Mouse (Mus musculus): Measurements from ENCODE around the gene Dnajc30. TPM values are rescaled to one million over a fixed set of nuclear protein-coding genes. Genes with fewer than 3 reads are reported as not detected.
"Not testable (repeated sequence)": the region's sequence is repeated elsewhere in the genome, so short reads cannot be mapped to it uniquely, and the experiment has no call there.

Dnajc30 gene
- polyA plus RNA-seq, 1 experiment = 5.9 TPM

- Histone ChIP-seq H3K9me3 (ENCODE audit: control insufficient read depth, low read length) (no peaks in the 10 kb centered on the region), H3K36me3 (ENCODE audit: control insufficient read depth) (peaks cover 17% of the 10 kb centered on the region)
Measured at GRCm38 (mm10) chr5:135048539-135048938, 15.5 kb upstream of the Dnajc30 start.

DNA sequence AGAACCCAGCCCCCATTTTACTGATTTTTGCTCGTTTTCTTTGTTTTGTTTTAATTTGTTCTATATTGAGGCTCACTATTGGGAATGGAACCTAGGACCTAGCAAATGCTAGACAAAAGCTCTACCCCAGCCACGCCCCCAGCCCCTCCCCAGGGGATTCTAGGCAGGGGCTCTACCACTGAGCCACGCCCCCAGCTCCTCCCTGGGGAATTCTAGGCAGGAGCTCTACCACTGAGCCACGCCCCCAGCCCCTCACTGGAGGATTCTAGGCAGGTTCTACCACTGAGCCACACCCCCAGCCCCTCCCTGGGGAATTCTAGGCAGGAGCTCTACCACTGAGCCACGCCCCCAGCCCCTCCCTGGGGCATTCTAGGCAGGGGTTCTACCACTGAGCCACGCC, 14.7 kb upstream of the Dnajc30 start:
- H3K4me3 ChIP-seq (replicated peaks); H3K4me1 ChIP-seq (ENCODE audit: control insufficient read depth); H3K27me3 ChIP-seq (ENCODE audit: control insufficient read depth); H3K9me3 ChIP-seq (ENCODE audit: control insufficient read depth, low read length): not testable (repeated sequence)
- H3K36me3 ChIP-seq (ENCODE audit: control insufficient read depth) = peaks cover 24% of the 10 kb centered on the region

More at GRCm38 (mm10) chr5:135048539-135048938, 15.5 kb upstream of the Dnajc30 start:
- Histone ChIP-seq H3K27me3 (ENCODE audit: control insufficient read depth) (no peaks in the 10 kb centered on the region), H3K4me1 (ENCODE audit: control insufficient read depth) (peaks cover 3% of the 10 kb centered on the region; the same call in 1 of the 2 replicates), H3K4me3 (replicated peaks) (no peak overlapping the region)
- TF ChIP-seq GATA1 (IDR thresholded peaks at IDR 0.05; ENCODE audit: low read length) = no peak
- no peak for TF ChIP-seq TAL1 (IDR thresholded peaks at IDR 0.05; ENCODE audit: low read length)

DNA sequence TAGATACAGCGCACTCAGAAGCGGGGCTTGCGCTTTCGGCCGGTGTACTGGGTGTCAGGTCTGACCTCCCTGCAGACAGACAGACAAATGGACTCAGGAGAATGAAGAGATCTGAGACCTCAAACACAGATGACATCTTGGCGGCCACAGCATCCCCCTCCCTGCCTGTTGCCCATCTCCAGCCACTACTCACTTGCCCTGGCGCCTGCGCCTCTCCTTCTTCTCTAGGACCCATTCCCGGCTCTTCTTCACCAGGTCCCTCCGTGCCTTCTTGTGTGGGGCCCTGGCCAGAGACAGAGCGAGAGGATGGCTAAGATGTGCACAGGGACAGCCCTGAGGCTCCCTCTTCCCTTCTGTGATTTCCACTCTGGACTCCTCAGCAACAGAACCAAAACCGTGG, 10.6 kb upstream of the Dnajc30 start:
- Histone ChIP-seq H3K27me3 (ENCODE audit: control insufficient read depth) (no peaks in the 10 kb centered on the region), H3K9me3 (ENCODE audit: control insufficient read depth, low read length) (no peaks in the 10 kb centered on the region), H3K4me1 (ENCODE audit: control insufficient read depth) (peaks cover 3% of the 10 kb centered on the region; the same call in 1 of the 2 replicates), H3K36me3 (ENCODE audit: control insufficient read depth) (peaks cover 60% of the 10 kb centered on the region), H3K4me3 (replicated peaks) (no peak overlapping the region)
- no peak for TF ChIP-seq GATA1 (IDR thresholded peaks at IDR 0.05; ENCODE audit: low read length)
- TF ChIP-seq TAL1 (IDR thresholded peaks at IDR 0.05; ENCODE audit: low read length) = no peak

DNA sequence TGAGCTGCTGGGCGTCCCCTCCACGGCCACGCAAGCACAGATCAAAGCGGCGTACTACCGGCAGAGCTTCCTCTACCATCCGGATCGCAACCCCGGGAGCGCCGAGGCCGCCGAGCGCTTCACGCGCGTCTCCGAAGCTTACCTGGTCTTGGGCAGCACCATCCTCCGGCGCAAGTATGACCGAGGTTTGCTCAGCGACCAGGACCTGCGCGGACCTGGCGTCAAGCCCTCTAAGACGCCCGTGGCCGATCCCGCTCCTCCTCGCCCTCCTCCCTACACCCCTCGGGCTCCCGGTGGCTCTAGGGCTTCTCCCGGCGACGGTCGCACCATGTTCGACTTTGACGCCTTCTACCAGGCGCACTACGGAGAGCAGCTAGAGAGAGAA, 372 bp downstream of the Dnajc30 start:
- H3K27me3 ChIP-seq (ENCODE audit: control insufficient read depth) = no peaks in the 10 kb centered on the region
- H3K4me1 ChIP-seq (ENCODE audit: control insufficient read depth) = peaks cover 37% of the 10 kb centered on the region
- H3K4me3 ChIP-seq (replicated peaks) = peak overlapping the region; percentile 80
- peaks cover 53% of the 10 kb centered on the region for H3K36me3 ChIP-seq (ENCODE audit: control insufficient read depth)
- no peaks in the 10 kb centered on the region for H3K9me3 ChIP-seq (ENCODE audit: control insufficient read depth, low read length)
- TF ChIP-seq TAL1 (IDR thresholded peaks at IDR 0.05; ENCODE audit: low read length) = no peak
- TF ChIP-seq GATA1 (IDR thresholded peaks at IDR 0.05; ENCODE audit: low read length) = no peak

- not testable (repeated sequence) for H3K9me3 ChIP-seq (ENCODE audit: control insufficient read depth, low read length); H3K27me3 ChIP-seq (ENCODE audit: control insufficient read depth)
- Histone ChIP-seq H3K36me3 (ENCODE audit: control insufficient read depth) (peaks cover 47% of the 10 kb centered on the region), H3K4me1 (ENCODE audit: control insufficient read depth) (peaks cover 38% of the 10 kb centered on the region), H3K4me3 (replicated peaks) (peak within 1 kb of the TSS; percentile 80)
Measured at GRCm38 (mm10) chr5:135064909-135065446, 976 bp downstream of the Dnajc30 start, which contains the start of gene Bud23. TSS of gene Bud23 (minus strand) at chr5:135064959.

DNA sequence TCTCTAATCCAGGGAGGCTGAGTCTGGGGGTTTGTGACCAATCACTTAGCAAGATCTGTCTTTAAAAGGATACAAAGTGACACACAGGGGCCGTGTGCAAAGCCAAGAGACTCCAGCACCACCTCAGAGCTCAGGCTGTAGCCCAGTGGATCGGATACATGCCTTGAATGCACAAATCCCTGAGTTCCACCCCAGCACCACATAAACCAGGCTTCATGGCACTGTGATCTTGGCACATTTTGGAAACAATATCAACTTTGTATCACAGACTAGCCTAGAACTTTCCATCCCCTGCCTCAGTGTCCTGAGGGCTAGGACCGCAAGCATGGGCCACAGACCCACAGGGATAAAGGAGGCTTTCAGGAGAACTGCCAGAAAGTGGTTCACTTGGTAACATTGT, 2.0 kb downstream of the Dnajc30 start:
- H3K9me3 ChIP-seq (ENCODE audit: control insufficient read depth, low read length) = no peaks in the 10 kb centered on the region
- no peak overlapping the region for H3K4me3 ChIP-seq (replicated peaks)
- peaks cover 48% of the 10 kb centered on the region for H3K4me1 ChIP-seq (ENCODE audit: control insufficient read depth)
- H3K27me3 ChIP-seq (ENCODE audit: control insufficient read depth) = no peaks in the 10 kb centered on the region
- H3K36me3 ChIP-seq (ENCODE audit: control insufficient read depth) = peaks cover 37% of the 10 kb centered on the region
- TF ChIP-seq GATA1 (IDR thresholded peaks at IDR 0.05; ENCODE audit: low read length) (no peak), TAL1 (IDR thresholded peaks at IDR 0.05; ENCODE audit: low read length) (no peak)

- Histone ChIP-seq H3K4me1 (ENCODE audit: control insufficient read depth) (peaks cover 26% of the 10 kb centered on the region), H3K36me3 (ENCODE audit: control insufficient read depth) (peaks cover 22% of the 10 kb centered on the region), H3K9me3 (ENCODE audit: control insufficient read depth, low read length) (no peaks in the 10 kb centered on the region), H3K27me3 (ENCODE audit: control insufficient read depth) (peaks cover 5% of the 10 kb centered on the region; the same call in 1 of the 2 replicates), H3K4me3 (replicated peaks) (no peak overlapping the region)
- TF ChIP-seq TAL1 (IDR thresholded peaks at IDR 0.05; ENCODE audit: low read length) = no peak
- no peak for TF ChIP-seq GATA1 (IDR thresholded peaks at IDR 0.05; ENCODE audit: low read length)
Measured at GRCm38 (mm10) chr5:135070448-135070847, 6.4 kb downstream of the Dnajc30 start.

DNA sequence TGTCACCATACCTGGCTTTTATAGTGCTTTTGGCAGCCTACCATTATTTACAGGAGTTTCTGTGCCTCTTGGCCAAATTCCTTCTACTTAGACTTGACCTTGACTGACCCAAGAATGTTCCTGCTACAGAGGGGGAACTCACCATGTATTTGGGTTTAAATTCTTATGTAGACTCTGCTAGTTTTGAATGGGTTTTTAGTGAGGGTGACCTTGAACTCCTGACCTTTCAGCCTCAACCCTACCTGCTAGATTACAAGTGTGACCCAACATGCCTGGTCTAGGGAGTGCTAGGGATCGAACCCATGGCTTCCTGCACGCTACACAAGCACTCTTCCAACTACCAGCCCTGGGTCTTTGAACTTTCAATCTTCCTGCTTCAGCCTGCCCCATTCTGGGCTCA, 8.1 kb downstream of the Dnajc30 start:
- H3K27me3 ChIP-seq (ENCODE audit: control insufficient read depth) = peaks cover 5% of the 10 kb centered on the region; the same call in 1 of the 2 replicates
- TF ChIP-seq GATA1 (IDR thresholded peaks at IDR 0.05; ENCODE audit: low read length) = no peak
- TF ChIP-seq TAL1 (IDR thresholded peaks at IDR 0.05; ENCODE audit: low read length) = no peak
- H3K4me1 ChIP-seq (ENCODE audit: control insufficient read depth) = peaks cover 19% of the 10 kb centered on the region
- H3K9me3 ChIP-seq (ENCODE audit: control insufficient read depth, low read length) = no peaks in the 10 kb centered on the region
- no peak overlapping the region for H3K4me3 ChIP-seq (replicated peaks)
- peaks cover 8% of the 10 kb centered on the region for H3K36me3 ChIP-seq (ENCODE audit: control insufficient read depth)

DNA sequence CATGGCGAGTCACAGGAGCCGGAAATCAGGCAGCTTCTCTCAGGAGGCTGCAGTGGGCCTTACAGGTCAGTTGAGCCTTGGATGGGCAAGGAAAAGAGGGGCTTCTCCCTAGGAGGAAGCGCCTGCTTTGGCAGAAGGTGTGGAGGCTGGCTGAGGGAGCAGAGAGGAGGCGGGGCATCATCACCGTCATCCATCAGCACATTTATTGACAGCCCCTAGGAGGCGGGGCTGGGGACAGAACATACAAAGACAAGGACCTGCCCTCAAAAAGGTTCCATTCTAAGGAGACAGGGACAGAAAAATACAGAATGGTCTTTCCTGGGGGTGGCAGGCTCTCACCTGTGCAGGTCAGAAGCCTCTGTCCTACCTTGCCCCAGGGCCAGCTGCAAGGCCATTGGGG, 8.7 kb downstream of the Dnajc30 start:
- H3K9me3 ChIP-seq (ENCODE audit: control insufficient read depth, low read length) = no peaks in the 10 kb centered on the region
- H3K4me1 ChIP-seq (ENCODE audit: control insufficient read depth) = peaks cover 24% of the 10 kb centered on the region
- peaks cover under 1% of the 10 kb centered on the region for H3K36me3 ChIP-seq (ENCODE audit: control insufficient read depth)
- H3K4me3 ChIP-seq (replicated peaks) = no peak overlapping the region
- TF ChIP-seq GATA1 (IDR thresholded peaks at IDR 0.05; ENCODE audit: low read length) = no peak
- no peak for TF ChIP-seq TAL1 (IDR thresholded peaks at IDR 0.05; ENCODE audit: low read length)
- H3K27me3 ChIP-seq (ENCODE audit: control insufficient read depth) = peaks cover 9% of the 10 kb centered on the region

Data from erythroblast, embryonic 14.5 days (primary cell).